Mouse (Mus musculus) spleen, adult 2 months (tissue): ENCODE measurements around the gene Slc35d2.

ENCODE experiments used
- CTCF ChIP-seq: fragments of 200-500 bp; IDR thresholded peaks from 2 replicates; pipeline ENCODE4 v1.5.1; 2011; ENCODE audit warnings: mild to moderate bottlenecking, inconsistent platforms; ENCODE audit not compliant: insufficient read depth, insufficient read length, insufficient replicate concordance; ENCODE audit errors: extremely low read depth
- POLR2A ChIP-seq: fragments of 200-500 bp; IDR thresholded peaks from 2 replicates; pipeline ENCODE4 v1.6.1; 2011; ENCODE audit warnings: low read depth, low read length, inconsistent platforms

DNA sequence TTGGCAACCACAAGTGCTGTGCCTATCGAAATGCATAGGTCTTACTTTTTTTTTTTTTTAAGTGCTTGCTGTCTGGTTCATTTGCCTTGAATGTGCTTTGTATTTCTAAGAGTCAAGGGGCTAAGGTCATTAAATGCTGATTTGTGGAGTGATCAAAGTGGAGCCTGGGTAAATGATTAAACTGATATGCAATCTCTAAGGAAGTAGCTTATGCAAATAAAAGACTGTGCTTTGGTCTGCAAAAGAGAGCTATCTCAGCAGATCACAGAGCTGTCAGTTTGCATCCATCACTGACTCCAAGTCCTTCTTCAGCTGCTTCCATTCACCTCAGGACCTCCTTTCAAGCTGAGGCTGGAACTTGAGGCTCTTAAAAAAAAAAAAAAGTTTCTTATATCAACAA is 75.2 kb downstream of the Slc35d2 start:
- TF ChIP-seq CTCF (no peak), POLR2A (no peak)
